Mouse (Mus musculus) ES-E14 (cell line): ENCODE measurements around the gene Crabp1.

Source experiments
- CHD2 ChIP-seq: IDR thresholded peaks from 2 replicates; pipeline ENCODE4 v1.6.1; 2014; ENCODE audit warnings: mild to moderate bottlenecking, low read depth, low read length, inconsistent platforms
- MAFK ChIP-seq: IDR thresholded peaks from 2 replicates; pipeline ENCODE4 v1.6.1; 2014; ENCODE audit warnings: mild to moderate bottlenecking, low read depth, low read length, inconsistent platforms; ENCODE audit not compliant: insufficient read depth
- ZC3H11A ChIP-seq: IDR thresholded peaks from 2 replicates; pipeline ENCODE4 v1.6.1; 2012; ENCODE audit warnings: low read depth, mild to moderate bottlenecking, inconsistent platforms, low read length, borderline replicate concordance
- ZNF384 ChIP-seq: IDR thresholded peaks from 2 replicates; pipeline ENCODE4 v1.6.1; 2012; ENCODE audit warnings: low read depth, low read length, inconsistent platforms

DNA sequence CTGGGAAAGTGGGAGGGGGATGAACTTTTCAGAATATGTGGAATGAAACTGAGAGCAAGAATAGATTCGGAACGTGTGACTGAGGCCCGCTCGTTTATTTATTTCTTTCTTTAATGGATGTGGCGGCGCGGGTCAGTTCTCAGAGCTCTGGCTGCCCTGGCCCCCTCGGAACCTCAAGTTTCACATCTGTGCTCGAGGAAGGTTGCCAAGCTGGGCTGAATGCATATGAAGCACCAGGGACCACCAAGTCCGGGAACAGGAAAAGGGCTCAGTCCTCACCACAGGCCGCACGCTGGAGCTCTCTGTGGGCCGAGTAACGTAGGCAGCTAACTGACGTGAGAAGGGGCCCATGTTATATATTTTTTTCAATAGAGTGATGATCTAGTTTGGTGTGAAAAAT lies 18.0 kb downstream of the Crabp1 start:
- TF ChIP-seq CHD2 (no peak), ZC3H11A (no peak), MAFK (no peak), ZNF384 (no peak)
